ENCODE assay signal across 32 mouse cellular contexts in the genomic region with DNA sequence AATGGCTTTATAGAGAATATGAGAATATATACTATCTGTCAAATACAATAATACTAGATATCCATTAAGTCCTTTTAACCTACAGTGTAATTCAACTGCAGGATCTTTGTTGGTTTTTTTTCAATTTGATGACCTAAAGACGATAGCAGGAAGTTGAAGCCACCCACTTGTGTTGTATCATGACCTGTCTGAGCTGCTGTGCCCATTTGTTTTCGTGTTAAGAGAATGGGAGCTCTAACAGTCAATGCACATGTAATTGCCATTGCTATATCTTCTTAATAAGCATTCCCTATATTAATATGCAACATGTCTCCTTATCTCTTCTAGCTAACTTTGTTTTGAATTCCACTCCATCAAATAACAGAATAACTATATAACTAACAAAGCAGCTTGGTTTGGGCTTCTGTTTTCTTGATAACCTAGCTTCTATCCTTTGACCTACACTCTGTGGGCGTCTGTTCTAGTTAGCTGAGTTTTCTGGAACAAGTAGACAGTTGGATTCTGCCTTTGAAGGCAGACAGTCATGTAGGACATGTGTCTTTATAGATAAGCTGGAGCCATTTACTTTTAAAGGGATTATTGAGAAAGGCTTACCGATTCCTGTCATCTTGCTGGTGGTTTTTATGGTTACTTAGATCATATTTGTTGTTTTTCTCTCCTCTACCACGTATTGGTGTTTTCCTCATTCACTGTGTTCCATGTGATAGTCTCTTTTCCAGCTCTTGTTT. TPM values are rescaled to one million over a fixed set of nuclear protein-coding genes. Genes with fewer than 3 reads are reported as not detected.
DNase-seq lines count a peak whose midpoint lies in the region; ATAC-seq and TF ChIP-seq lines count a peak whose summit lies in the region.
"Had no signal": no experiment of that assay in that cellular context is flagged by ENCODE, and none has a peak within 500 bp of the region (broad histone marks: within the 10 kb centered on the region; RNA-seq: fewer than 3 reads in every experiment).

No protein-coding gene starts in this region.

- peak overlapping the region; percentile 44; the same call in 1 of the 2 replicates for H3K27ac ChIP-seq in liver, embryonic 11.5 days (ENCODE audit: low read depth, low read length)
- peak overlapping the region; percentile 55; the same call in 1 of the 2 replicates for H3K27ac ChIP-seq in liver, embryonic 16.5 days (ENCODE audit: low read length)
- H3K27ac ChIP-seq in cerebellum, adult 2 months (ENCODE audit: insufficient read depth, low read length) = no peak overlapping the region
- H3K27ac ChIP-seq in gastrocnemius, adult 2 months = no peak overlapping the region
- H3K27ac ChIP-seq: embryonic facial prominence, embryonic 10.5 days; embryonic facial prominence, embryonic 15.5 days; heart, embryonic 10.5 days; heart, embryonic 15.5 days; kidney, embryonic 15.5 days; limb, embryonic 10.5 days; limb, embryonic 15.5 days; lung, embryonic 15.5 days; midbrain, embryonic 13.5 days; neural tube, embryonic 15.5 days; stomach, embryonic 15.5 days had no signal

- no peak overlapping the region for H3K9ac ChIP-seq in liver, embryonic 11.5 days (ENCODE audit: low read depth, low read length)
- no peak overlapping the region for H3K9ac ChIP-seq in liver, embryonic 16.5 days (ENCODE audit: low read depth, low read length)
- H3K9ac ChIP-seq: embryonic facial prominence, embryonic 15.5 days; heart, embryonic 15.5 days; kidney, embryonic 15.5 days; limb, embryonic 15.5 days; lung, embryonic 15.5 days; midbrain, embryonic 13.5 days; neural tube, embryonic 15.5 days; stomach, embryonic 15.5 days had no signal

- peak; percentile 94 for ATAC-seq in liver, embryonic 11.5 days (replicated peaks; ENCODE audit: low FRiP score)
- peak; percentile 65; the same call in 1 of the 2 replicates for ATAC-seq in erythroid progenitor cell, adult 5-6 weeks (replicated peaks; ENCODE audit: low FRiP score, poor library complexity, severe bottlenecking)
- peak; percentile 80 for ATAC-seq in liver, embryonic 16.5 days (ENCODE audit: low read depth)
- no peak for ATAC-seq in activated CD4-positive, CD25-positive, alpha-beta regulatory T cell, adult 4 months
- ATAC-seq: forebrain, embryonic 14.5 days; hindbrain, embryonic 16.5 days; midbrain, embryonic 13.5 days had no signal

- DNase-seq in liver, embryonic 11.5 days (ENCODE audit: low spot score) = no peak
- no peak for DNase-seq in liver
- DNase-seq in cerebellum, adult 2 months = no peak
- DNase-seq in gastrocnemius, adult 2 months = no peak
- no peak for DNase-seq in layer of hippocampus, adult 11-12 months (ENCODE audit: low spot score)
- DNase-seq: adrenal gland, postnatal 14 days; cerebellum, adult 18-20 months; cerebellum, postnatal 14 days; gastrocnemius, postnatal 10 days; kidney, adult 18-20 months; kidney, postnatal 25 days; layer of hippocampus, postnatal 36 days; retina, postnatal 1 day; right cerebral cortex, postnatal 14 days; thymus, postnatal 14 days had no signal

- H3K4me1 ChIP-seq in liver, embryonic 11.5 days (replicated peaks; ENCODE audit: control insufficient read depth, insufficient read depth, low read length) = peaks cover 3% of the 10 kb centered on the region; the same call in 1 of the 2 replicates
- H3K4me1 ChIP-seq in liver, embryonic 16.5 days (ENCODE audit: control insufficient read depth, low read depth, low read length) = peaks cover 3% of the 10 kb centered on the region
- H3K4me1 ChIP-seq in cerebellum, adult 2 months (ENCODE audit: control insufficient read depth, insufficient read depth, low read length) = no peaks in the 10 kb centered on the region
- H3K4me1 ChIP-seq: embryonic facial prominence, embryonic 10.5 days; embryonic facial prominence, embryonic 15.5 days; heart, embryonic 10.5 days; heart, embryonic 15.5 days; kidney, embryonic 15.5 days; limb, embryonic 10.5 days; limb, embryonic 15.5 days; lung, embryonic 15.5 days; midbrain, embryonic 13.5 days; neural tube, embryonic 15.5 days; stomach, embryonic 15.5 days had no signal

- 45% methylated on average over 5 of the region's 5 CpGs for WGBS in liver, embryonic 11.5 days
- 21% methylated on average over 5 of the region's 5 CpGs for WGBS in liver, embryonic 16.5 days (ENCODE audit: insufficient replicate concordance)
- 66% methylated on average over 5 of the region's 5 CpGs for WGBS in cerebellum, adult 2 months

- H3K9me3 ChIP-seq in liver, embryonic 11.5 days (ENCODE audit: control insufficient read depth, low read length) = no peaks in the 10 kb centered on the region
- H3K9me3 ChIP-seq in liver, embryonic 16.5 days (replicated peaks; ENCODE audit: control insufficient read depth, low read length) = no peaks in the 10 kb centered on the region
- H3K9me3 ChIP-seq: embryonic facial prominence, embryonic 10.5 days; embryonic facial prominence, embryonic 15.5 days; heart, embryonic 10.5 days; heart, embryonic 15.5 days; kidney, embryonic 15.5 days; limb, embryonic 10.5 days; limb, embryonic 15.5 days; lung, embryonic 15.5 days; megakaryocyte, embryonic 14.5 days; midbrain, embryonic 13.5 days; neural tube, embryonic 15.5 days; stomach, embryonic 15.5 days had no signal

- H3K27me3 ChIP-seq in liver, embryonic 11.5 days (replicated peaks; ENCODE audit: control insufficient read depth, insufficient read depth, low read length) = no peaks in the 10 kb centered on the region
- no peaks in the 10 kb centered on the region for H3K27me3 ChIP-seq in liver, embryonic 16.5 days (ENCODE audit: control insufficient read depth, insufficient read depth, low read depth, low read length)
- H3K27me3 ChIP-seq in cerebellum, adult 2 months (ENCODE audit: control insufficient read depth, insufficient read depth, low read length) = no peaks in the 10 kb centered on the region
- H3K27me3 ChIP-seq: embryonic facial prominence, embryonic 15.5 days; heart, embryonic 15.5 days; kidney, embryonic 15.5 days; limb, embryonic 15.5 days; lung, embryonic 15.5 days; megakaryocyte, embryonic 14.5 days; midbrain, embryonic 13.5 days; neural tube, embryonic 15.5 days; stomach, embryonic 15.5 days had no signal

- H3K4me3 ChIP-seq in liver, embryonic 11.5 days (ENCODE audit: low read depth, low read length) = no peak overlapping the region
- no peak overlapping the region for H3K4me3 ChIP-seq in liver, embryonic 16.5 days (ENCODE audit: low read depth, low read length)
- H3K4me3 ChIP-seq in cerebellum, adult 2 months (replicated peaks; ENCODE audit: insufficient read depth, low read depth, low read length) = no peak overlapping the region
- no peak overlapping the region for H3K4me3 ChIP-seq in gastrocnemius, adult 2 months
- H3K4me3 ChIP-seq: embryonic facial prominence, embryonic 10.5 days; embryonic facial prominence, embryonic 15.5 days; heart, embryonic 10.5 days; heart, embryonic 15.5 days; kidney, embryonic 15.5 days; limb, embryonic 10.5 days; limb, embryonic 15.5 days; lung, embryonic 15.5 days; megakaryocyte, embryonic 14.5 days; midbrain, embryonic 13.5 days; neural tube, embryonic 15.5 days; stomach, embryonic 15.5 days had no signal

- intact Hi-C loops in gastrocnemius, adult 2 months (cut with DNase I) = no loop called here

- H3K4me2 ChIP-seq in liver, embryonic 11.5 days = peak overlapping the region; percentile 29; the same call in 1 of the 2 replicates
- no peak overlapping the region for H3K4me2 ChIP-seq in liver, embryonic 16.5 days (ENCODE audit: low read depth, low read length)
- H3K4me2 ChIP-seq: embryonic facial prominence, embryonic 15.5 days; heart, embryonic 15.5 days; kidney, embryonic 15.5 days; limb, embryonic 15.5 days; lung, embryonic 15.5 days; midbrain, embryonic 13.5 days; neural tube, embryonic 15.5 days; stomach, embryonic 15.5 days had no signal

- no peaks in the 10 kb centered on the region for H3K36me3 ChIP-seq in liver, embryonic 11.5 days (ENCODE audit: control insufficient read depth, insufficient read depth, low read length)
- H3K36me3 ChIP-seq in liver, embryonic 16.5 days (ENCODE audit: control insufficient read depth, insufficient read depth) = no peaks in the 10 kb centered on the region
- H3K36me3 ChIP-seq: embryonic facial prominence, embryonic 10.5 days; embryonic facial prominence, embryonic 15.5 days; heart, embryonic 10.5 days; heart, embryonic 15.5 days; kidney, embryonic 15.5 days; limb, embryonic 10.5 days; limb, embryonic 15.5 days; lung, embryonic 15.5 days; midbrain, embryonic 13.5 days; neural tube, embryonic 15.5 days; stomach, embryonic 15.5 days had no signal

- TF ChIP-seq POLR2A in cerebellum, adult 2 months (IDR thresholded peaks at IDR 0.05; ENCODE audit: borderline replicate concordance, insufficient read depth, low read length) = no peak

- TF ChIP-seq CTCF in cerebellum, adult 2 months (IDR thresholded peaks at IDR 0.05; ENCODE audit: borderline replicate concordance, insufficient read depth, low read depth, low read length) = no peak
- TF ChIP-seq CTCF in gastrocnemius, adult 2 months (IDR thresholded peaks at IDR 0.05) = no peak

RNA-seq across cellular contexts. Expression of gene Prdx6, which starts 55.9 kb away (rescaled TPM):
- polyA plus RNA-seq in liver, embryonic 11.5 days (2014; fragmentation: Nextera tagmentation; extraction: Ambion mirVana) = 744 and 826 TPM in 2 replicates
- 50.3 and 52.6 TPM in 2 replicates for total RNA-seq in erythroid progenitor cell, adult 5-6 weeks (2015; ENCODE audit: low replicate concordance)
- total RNA-seq in erythroid progenitor cell, adult 5-6 weeks (2017; ENCODE audit: low replicate concordance) = 44.5 and 48.9 TPM in 2 replicates
- polyA plus RNA-seq in liver, embryonic 16.5 days (2015; fragmentation: Nextera tagmentation; extraction: Ambion mirVana) = 383 and 398 TPM in 2 replicates
- polyA plus RNA-seq in activated CD4-positive, CD25-positive, alpha-beta regulatory T cell, adult 4 months (2017; shearing (Covaris generic)) = 100 to 1,000 TPM; 287 to 330 TPM
- polyA plus RNA-seq in cerebellum, adult 2 months (2012; rRNA removed) = 301 and 339 TPM in 2 replicates
- 100 to 1,000 TPM; 104 to 168 TPM for total RNA-seq in gastrocnemius, adult 2 months (2021)

Comparison
In these comparisons a context has a peak if more than half of its experiments do, and no peak if none do; other contexts are left out.
1. H3K27ac ChIP-seq: peak in liver, embryonic 11.5 days (single experiment) and liver, embryonic 16.5 days (single experiment); none in cerebellum, adult 2 months (single experiment) and gastrocnemius, adult 2 months (single experiment).